Mouse (Mus musculus) large intestine, adult 2 months (tissue): ENCODE measurements at regions not wholly inside any gene's neighbourhood (a gene's known extent, or its start where the extent isn't known, plus 50 kb on each side); places are given as distances from the start of the nearest gene placed in this dataset.

Experiments
- DNase-seq: peaks from one replicate; pipeline ENCODE4 v3.0.0-alpha.2; 2012; ENCODE audit warnings: low read depth, low spot score
- WGBS: fragments of 180-500 bp; shearing (Covaris S2); methylation state at CpG from one replicate; pipeline ENCODE4 v1.1.7; 2018; 5-methylcytosine and 5-hydroxymethylcytosine counted together

DNA sequence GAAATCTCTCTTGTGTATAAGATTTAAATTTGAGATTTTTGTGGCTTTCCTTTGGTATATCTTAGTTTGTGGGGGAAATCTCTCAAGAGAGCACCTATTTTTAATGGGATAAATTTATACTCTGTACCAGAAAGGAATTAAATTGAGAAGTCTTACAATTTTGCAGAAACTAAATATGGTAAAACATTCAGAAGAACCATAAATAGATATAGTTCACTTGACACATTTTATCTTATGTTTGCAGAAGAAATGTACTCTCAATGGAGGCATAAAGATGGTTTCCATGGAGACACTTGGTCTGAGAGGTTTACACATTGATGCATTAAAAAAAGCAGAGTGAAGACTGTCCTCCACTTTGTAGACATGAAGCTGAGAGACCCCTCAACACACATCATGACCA, 86.9 kb downstream of the Ndufa10 start:
- DNase-seq = no peak

DNA sequence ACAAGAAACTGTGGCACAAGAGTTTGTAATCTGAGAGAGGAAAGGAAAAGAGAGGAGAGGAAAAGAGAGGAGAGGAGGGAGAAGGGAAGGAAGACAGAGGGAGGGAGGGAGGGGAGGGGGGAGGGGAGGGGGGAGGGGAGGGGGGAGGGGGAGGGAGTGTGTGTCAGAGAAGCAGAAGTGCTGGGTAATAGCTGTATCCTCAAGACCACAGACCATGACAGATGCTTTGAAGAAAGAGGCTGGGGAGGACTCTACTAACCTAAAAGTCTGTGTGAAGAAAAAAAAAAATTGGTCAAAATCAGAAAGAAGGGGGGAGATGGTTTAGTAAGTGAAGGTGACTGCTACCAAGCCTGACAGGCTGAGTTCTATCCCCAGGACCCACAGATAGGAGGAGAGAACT, 88.7 kb downstream of the Ndufa10 start:
- no peak for DNase-seq

DNA sequence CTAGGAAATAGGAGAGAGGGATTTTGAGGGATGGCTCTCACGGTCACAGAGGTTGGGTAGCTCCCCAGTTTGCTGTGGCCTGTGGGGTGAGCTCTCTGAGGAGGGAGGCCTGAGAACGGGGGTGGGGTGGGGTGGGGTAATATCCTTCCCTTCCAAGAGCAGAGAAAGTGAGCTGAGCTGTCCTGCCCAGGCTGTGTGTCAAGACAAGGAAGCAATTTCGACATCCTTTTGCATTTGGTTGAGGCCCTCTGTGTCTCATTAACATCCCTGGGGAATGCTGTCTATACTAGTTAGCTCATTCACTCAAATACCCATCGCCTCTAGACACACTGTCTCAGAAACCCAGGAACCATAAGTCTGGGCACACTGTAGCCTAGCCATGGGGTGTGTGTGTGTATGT, 89.9 kb downstream of the Ndufa10 start:
- 66% methylated on average over 4 of the region's 4 CpGs for WGBS
- no peak for DNase-seq

DNA sequence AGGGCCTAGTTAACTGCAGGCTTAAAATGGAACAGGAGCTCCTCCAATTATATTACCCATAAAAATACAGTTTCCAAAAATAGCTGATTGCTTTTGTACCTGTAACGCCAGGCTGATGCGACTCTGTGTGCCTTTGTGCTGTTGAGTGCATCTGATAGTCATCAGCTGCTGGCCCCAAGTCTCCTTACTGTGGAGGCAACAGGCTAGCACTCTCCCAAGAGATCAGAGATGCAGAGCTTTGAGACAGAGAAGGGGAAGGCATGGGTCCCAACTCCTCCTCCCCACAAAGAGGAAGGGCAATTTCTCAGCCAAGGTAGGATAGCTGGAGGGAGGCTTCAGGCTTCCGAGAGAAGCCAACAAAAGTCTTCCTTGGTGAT, 94.2 kb downstream of the Ndufa10 start:
- DNase-seq = no peak
- WGBS = 41% methylated on average over 3 of the region's 3 CpGs

DNA sequence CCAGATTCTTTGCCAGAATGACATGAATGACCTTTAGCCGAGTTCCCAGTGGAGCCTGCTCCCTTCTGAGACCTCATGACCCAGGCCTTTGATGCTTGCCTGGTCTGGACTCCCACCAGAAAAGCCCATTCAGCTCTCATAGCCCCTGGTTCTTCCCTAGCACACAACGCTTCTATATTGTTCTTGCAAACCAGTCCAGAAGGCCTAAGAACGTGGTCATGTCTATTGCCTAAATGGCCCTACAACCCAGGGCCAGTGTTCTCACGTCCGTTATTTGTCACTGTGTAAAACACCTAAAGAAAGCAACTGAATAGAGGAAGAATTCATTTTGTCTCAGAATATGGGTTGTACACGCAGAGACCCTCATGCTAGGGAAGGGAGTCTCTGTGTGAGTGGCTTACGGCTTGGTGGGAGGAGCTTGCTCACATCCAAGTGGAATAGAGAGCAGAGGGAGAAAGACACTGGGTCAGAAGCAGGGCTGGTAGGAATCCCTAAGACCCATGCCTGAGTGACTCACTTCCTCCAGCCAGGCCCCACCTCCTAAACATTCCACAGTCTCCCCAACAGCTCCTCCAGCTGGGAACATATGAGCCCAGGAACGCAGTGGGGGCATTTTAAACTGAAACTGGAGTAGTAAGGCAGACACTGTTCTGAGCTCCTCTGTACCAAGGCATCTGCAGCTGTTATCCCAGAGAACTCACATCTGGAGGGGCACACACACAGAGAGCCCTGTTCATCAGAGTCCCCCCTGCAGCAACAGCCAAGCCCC, 94.7 kb downstream of the Ndufa10 start:
- no peak for DNase-seq
- 58% methylated on average over 8 of the region's 8 CpGs for WGBS

DNA sequence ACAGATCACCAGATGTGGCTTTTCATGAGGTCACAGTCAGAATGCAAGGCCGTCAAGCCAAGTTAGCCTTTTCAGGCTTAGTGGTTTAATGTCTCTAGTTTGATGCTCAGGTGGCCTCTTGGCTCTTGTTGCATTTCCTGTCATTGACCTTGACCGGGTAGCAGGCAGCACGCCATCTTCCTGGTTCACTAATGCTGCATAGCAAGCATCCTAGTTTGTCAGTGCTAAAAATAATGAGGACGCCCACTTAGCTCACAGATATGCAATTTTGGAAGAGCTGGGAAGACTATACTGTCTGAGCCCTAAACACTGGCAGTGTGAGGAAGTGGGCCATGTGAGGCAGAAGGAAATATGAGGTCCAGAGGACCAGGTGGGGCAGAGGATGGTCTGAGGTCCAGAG, 97.2 kb downstream of the Ndufa10 start:
- 61% methylated on average over 4 of the region's 4 CpGs for whole genome bisulfite sequencing
- DNase-seq = no peak

DNA sequence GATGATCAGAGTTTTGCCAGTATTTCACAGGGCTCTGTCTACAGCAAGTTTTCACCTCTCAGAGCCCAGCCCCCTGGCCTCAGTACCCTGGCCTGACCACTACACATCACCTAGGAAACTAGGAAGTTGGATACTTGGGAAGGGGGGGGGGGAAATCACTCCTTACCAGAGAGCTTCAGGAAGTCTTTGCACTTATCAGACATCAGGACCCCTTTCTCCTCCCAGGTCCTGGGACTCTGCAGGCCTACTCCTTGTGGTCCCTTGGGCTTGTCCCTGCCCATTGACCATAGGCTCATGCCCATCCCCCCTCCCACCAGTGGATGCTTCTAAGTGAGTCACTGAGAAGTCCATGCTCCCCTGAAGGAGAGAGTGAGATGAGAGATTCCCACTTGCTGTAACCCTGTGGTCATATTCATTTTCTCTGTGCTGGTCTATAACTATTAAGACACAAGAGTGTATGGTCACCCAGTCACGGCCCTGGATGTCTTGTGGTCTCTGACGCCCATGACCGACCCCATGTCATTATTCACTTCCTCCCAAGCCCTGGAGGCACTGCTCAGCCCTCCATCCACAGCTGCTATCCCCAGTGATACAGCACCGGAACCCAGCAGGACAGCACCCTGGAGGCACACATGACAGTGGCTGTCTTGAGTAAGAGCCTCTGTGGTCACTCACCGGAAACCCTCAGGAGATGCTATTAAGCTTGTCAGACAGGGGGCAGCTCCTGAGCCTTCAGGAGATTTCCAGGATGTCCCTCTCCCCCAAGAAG, 101.3 kb downstream of the Ndufa10 start:
- no peak for DNase-seq
- WGBS = 79% methylated on average over 5 of the region's 5 CpGs

DNA sequence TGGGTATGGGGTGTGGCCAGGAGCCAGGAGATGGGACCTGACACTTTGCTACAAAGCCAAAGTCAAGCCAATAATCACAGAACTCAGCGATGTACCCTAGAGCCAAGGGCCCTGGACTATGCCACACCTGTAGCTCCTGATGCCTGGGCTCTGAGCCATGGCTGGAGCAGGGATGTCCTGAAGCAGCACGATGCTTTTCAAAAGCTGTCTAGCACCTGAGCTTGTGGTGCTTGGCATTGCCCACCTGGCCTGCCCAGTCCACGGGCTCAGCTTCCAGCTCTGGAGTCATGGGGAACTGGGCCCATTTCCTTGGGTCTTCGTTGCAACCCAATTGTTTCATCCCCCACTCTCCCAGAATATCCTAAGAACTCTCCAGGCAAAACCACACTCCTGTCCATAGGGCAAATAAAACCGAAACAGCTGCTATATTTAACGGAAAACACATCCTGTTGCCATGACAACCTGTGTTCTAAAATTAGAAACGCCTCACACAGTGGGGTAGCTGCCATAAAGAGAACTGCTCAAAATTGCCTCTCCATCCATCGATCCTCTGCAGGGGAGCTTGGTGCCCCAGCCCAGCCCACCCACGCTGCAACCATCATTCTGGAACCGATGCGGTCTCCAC, 102.2 kb downstream of the Ndufa10 start:
- 35% methylated on average over 11 of the region's 11 CpGs for WGBS
- DNase-seq = no peak

DNA sequence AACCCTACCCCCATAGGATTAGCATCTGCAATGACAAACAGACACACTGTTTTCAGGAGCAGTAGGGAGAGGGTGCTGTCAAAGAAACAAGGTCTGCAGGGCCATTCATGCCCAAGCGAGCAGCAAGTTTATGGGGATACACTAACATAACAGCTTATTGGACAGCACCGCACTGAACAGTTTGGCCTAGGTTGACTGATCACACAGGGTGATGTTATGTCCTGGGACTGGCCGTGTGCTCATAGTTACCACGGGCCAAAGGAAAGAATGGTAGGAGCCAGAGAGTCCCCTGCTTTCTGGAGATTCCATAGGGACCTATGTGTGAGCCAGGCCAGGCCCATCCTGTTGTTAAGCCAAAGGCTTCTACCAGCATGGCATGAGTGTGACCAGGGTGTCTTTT, 102.8 kb downstream of the Ndufa10 start:
- no peak for DNase-seq
- WGBS = 81% methylated on average over 4 of the region's 4 CpGs

DNA sequence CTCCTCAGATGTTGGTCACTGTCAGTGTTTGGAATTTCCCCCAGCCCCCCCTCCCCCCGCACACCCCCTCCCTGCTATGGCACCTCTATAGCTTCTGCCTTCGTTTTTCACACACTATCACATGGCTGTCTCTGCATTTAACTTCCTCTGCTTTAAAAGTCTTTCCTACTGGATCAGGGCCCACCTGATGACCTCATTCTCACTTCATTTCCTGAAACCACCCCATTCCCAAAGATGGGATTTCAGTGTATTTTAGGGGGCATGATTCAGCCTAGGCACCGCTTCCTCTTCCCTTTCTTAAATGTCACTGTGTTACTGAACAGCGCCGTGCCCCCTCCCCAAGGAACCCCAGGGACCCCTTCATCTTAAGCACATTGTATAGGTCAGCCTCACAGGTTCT, 103.7 kb downstream of the Ndufa10 start:
- DNase-seq = no peak
- 84% methylated on average over 5 of the region's 5 CpGs for WGBS

DNA sequence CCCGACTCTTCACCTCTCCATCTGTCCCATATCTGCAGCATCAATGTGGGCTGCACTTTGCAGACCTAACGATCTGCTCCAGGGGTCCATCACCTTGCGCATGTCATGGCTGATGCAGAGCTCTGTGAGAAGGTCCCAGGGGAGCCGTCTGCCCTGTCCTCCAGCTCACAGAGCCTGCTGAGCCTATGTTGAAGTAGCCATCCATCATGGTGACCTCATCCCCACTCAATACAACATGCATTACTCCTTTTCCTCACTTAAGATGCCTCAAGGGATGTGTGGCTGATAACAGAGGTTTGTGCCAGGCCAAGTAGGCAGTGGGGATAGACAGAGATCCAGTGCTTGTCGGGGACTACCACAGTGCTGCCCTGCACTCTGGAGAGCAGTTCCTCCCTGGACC, 107.4 kb downstream of the Ndufa10 start:
- WGBS = 74% methylated on average over 5 of the region's 5 CpGs
- no peak for DNase-seq

DNA sequence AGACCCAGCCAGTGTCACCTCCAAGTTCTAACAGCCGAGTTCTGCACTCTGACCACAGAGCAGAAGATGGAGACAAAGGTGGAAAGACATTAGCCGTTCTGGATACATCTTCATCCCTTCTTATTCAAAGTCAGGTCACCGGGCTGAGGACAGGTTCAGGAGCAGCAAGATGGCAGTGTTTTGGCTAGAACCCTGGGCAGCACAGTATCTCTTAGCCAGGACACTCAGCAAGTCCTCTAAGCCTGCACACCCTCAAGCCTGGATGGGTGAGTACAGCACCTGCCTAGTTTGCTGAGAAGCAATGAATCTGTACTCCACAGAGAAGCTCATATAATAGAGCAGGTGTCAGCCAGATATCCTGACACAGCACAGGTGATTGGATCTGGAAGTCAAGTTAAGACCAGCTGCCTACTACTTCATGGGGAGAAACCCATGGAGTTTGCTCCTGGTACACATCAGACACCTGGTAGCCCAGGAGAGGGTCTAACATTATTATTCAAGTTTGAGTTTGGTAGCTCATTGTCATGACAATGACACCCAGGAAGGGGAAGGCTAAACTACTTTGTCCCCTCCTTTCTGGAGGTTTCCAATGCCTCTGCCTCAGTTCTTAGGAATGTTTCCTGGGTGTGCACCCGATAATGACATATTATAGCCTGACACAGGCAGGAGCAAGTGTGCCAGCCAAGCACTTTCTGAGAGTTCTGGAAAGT, 108.1 kb downstream of the Ndufa10 start:
- WGBS = 73% methylated on average over 4 of the region's 4 CpGs
- DNase-seq = no peak

DNA sequence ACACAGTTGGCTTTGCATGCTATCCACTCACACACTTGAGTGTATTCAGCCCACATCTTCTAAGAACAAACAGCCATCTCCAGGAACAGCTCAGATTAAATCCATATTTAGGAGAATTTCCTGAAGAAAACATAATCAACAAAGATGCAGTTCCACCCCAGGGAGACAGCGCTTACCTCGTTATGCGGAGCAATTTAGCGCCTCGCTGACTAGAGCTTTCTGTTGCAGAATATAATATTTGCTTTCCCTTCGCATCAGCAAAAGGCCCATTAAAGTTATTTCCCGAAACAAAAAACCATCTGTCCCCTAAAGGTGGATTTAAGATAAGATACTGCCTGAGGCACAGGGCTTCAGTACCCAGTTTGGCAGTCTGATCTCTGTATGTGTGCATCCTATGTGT, 112.0 kb downstream of the Ndufa10 start:
- 67% methylated on average over 7 of the region's 7 CpGs for WGBS
- DNase-seq = no peak

DNA sequence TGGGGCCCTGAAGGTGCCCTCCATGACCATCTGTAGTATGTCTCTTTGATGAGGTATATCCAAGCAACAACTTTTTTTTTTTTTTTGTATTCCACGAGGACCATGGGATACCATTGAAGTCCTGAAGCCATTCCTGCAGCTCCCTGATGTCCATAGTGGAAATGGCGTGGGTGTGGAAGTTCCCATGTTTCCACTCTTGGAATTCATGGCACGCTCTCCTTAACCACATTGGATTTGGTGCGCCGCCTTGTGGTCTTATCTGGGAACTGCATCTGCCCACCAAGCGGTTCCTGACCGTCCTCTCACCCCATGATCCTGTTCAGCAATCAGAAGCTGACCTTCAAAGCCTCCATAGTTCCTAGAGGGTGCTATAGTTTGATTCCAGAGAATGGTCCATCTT, 113.4 kb downstream of the Ndufa10 start:
- 12% methylated on average over 7 of the region's 7 CpGs for WGBS
- DNase-seq = peak; percentile 18

DNA sequence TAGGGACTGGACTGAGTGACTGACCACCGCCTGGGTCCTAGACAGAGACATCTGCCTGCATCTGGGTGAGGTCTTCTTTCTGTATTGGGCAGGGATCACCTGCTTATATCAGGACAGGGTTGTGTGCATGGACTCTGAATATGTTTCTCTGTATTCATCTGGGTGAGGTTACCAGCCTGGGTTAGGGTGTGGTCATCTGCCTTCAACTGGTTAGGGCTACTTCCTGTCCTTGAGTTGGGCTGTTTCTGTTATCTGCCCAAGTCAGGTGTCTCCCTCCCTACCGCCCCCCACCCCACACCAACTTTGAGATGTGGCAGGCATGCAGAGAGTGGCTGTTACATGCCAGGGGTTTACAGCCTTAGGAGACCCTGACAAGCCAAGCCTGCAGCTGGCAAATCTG, 114.2 kb downstream of the Ndufa10 start:
- 74% methylated on average over 2 of the region's 2 CpGs for WGBS
- DNase-seq = no peak

DNA sequence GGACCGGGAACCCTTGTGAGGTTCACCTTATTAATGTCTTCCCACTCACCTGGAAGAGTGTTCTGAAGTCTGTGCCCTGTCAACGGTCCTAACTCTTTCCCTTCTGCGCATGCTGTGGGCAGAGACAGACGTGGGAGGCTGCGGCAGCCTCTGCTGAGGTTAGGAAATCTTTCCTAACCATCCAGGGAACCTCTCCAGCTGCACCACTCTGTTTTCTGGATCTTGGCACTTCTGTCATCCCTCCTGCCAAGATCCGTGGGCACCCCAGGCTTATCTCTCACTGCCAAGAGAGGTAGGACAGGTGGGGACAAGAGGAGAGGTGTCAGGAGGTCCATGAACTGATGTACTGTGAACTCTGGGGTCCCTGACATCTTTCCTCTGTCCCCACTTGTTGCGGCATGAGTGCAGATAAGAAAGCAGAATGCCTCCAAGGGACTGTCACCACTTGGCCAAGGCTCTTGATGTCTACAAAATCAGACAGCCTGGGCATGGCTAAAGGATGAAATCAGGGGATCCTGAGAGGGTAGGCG, 114.8 kb downstream of the Ndufa10 start:
- WGBS = 89% methylated on average over 8 of the region's 8 CpGs
- no peak for DNase-seq

DNA sequence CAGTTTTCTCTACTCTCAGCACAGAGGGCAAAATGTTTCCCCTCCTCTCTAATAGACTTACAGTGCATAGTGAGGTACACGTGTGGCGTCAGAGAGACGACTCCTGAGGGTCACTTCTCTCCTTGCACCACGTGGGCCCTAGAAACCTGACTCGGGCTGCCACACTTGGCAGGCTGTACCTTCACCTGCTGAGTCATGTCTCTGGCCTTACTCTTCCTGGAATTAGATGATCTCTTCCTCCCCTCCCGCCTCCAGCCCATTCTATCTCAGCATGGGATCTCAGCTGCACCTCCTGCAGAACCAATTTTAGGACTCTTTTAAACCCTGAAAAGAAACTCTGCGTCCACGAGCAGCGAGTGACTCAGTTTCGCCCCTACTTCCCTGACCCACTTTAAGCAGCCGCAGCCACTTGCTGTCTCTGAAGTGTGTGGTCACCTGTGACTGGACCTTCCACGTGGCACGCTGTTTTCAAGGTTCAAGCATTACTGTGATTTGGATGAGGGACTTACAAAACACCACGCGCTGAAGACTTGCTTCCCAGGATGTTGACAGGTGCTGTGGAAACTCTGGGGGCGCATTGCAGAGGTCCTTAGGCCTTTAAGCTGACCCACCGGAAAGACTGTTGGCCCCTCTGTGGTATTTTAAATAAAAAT, 125.2 kb downstream of the Ndufa10 start:
- WGBS = 63% methylated on average over 17 of the region's 17 CpGs

DNA sequence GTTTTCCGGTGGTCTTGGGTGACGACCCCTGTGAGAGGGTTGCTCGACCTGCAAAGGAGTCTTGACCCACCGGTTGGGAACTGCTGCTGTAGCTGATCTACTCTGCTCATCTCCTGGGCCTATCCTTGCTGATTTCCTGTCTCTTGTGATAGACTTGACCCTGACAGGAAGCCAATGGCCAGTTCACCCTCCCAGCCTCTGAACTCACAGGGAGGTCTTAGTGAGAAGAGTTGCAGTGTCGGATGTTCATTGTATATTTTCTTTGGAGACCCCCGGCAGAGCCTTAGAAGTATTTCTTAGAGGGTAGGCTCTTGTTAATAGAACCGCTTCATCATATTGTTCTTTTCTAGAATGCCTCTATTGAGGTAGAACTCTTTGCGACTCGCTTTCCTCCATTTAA, 126.0 kb downstream of the Ndufa10 start:
- DNase-seq = no peak
- WGBS = 84% methylated on average over 9 of the region's 9 CpGs

More for the DNA sequence above, 125.2 kb downstream of the Ndufa10 start:
- DNase-seq = no peak

DNA sequence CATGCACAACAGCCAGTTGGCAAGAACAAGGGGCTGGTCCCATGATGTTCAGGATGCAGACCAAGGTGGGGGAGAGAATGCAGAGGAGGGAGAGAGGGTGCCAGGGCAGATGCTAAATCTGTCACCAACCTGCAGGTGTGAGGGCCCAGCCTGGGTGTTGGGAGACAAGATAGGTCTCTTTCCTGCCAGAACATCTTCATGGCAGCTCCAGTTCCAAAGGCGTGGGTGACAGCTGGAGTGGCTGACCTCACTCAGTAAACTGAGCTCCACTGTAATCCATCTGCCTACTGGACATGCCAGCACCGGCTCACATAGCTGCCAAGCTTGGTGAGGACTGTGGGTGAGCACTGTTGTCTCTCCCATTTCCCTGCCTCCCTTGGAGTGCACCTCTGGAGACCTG, 129.9 kb downstream of the Ndufa10 start:
- WGBS = 71% methylated on average over 2 of the region's 2 CpGs
- no peak for DNase-seq

DNA sequence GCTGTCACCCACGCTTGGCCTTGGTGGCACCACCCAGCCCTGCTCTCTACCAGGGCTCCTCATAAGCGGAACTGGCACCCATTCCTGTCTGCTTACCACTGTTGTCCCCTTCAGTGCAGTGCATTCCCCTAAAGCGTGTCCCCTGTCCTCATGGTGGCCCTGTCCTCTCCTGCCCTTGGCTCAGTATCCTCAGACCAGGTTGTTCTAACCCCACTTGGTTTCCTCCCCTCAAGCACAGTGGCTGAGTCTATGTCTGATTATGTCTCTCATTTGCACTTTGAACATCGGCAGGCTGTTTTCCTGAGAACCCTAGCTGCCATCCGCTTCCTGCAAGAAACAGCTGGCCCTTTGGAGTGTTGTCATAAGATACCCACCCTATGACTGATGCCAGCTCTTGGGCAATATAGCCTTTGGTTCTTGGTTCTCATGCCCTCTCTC, 130.5 kb downstream of the Ndufa10 start:
- WGBS = 68% methylated on average over 5 of the region's 5 CpGs
- no peak for DNase-seq
